Mouse (Mus musculus) heart, postnatal 0 days (tissue): ENCODE data around the gene Tshz2. TPM values are rescaled to one million over a fixed set of nuclear protein-coding genes. Genes with fewer than 3 reads are reported as not detected.

Experiments
- ATAC-seq: fragments of 200-750 bp; cut with Nextera tagmentation; 2 replicates; pipeline ENCODE4 v1.8.0; 2017; ENCODE audit warnings: low read depth, moderate number of reproducible peaks, moderate library complexity; ENCODE audit not compliant: insufficient read depth
- DNase-seq: peaks from one replicate; pipeline ENCODE4 v3.0.0-alpha.2; 2016; ENCODE audit warnings: low spot score
- H3K27ac ChIP-seq: fragments of 300-500 bp; sonication (generic); 2 replicates; pipeline ENCODE4 v1.5.1; 2014; ENCODE audit warnings: low read depth, mild to moderate bottlenecking
- H3K27me3 ChIP-seq: fragments of 300-500 bp; sonication (generic); 2 replicates; pipeline ENCODE4 v1.6.1; 2014; ENCODE audit warnings: low read length, mixed read lengths; ENCODE audit not compliant: control insufficient read depth, insufficient read depth
- H3K36me3 ChIP-seq: fragments of 300-500 bp; sonication (generic); replicated peaks from 2 replicates; pipeline ENCODE4 v1.6.1; 2014; ENCODE audit warnings: low read length, mixed read lengths; ENCODE audit not compliant: control insufficient read depth, insufficient read depth
- H3K4me1 ChIP-seq: fragments of 300-500 bp; sonication (generic); 2 replicates; pipeline ENCODE4 v1.6.1; 2014; ENCODE audit warnings: antibody characterized with exemption; ENCODE audit not compliant: control insufficient read depth, insufficient read depth
- H3K4me2 ChIP-seq: fragments of 300-500 bp; sonication (generic); 2 replicates; pipeline ENCODE4 v1.6.1; 2014; ENCODE audit warnings: low read depth, mild to moderate bottlenecking, low read length, moderate library complexity
- H3K4me3 ChIP-seq: fragments of 300-500 bp; sonication (generic); 2 replicates; pipeline ENCODE4 v1.5.1; 2014; ENCODE audit warnings: low read depth, low read length
- H3K9ac ChIP-seq: fragments of 300-500 bp; sonication (generic); replicated peaks from 2 replicates; pipeline ENCODE4 v1.6.1; 2014; ENCODE audit warnings: low read depth, low read length, mixed read lengths
- H3K9me3 ChIP-seq: fragments of 300-500 bp; sonication (generic); replicated peaks from 2 replicates; pipeline ENCODE4 v1.6.1; 2016; ENCODE audit warnings: low read length; ENCODE audit not compliant: control insufficient read depth
- CTCF ChIP-seq: IDR thresholded peaks from 2 replicates; pipeline ENCODE4 v1.5.1; 2016; ENCODE audit warnings: antibody characterized with exemption, control low read depth, low read depth
- EP300 ChIP-seq: IDR thresholded peaks from 2 replicates; pipeline ENCODE4 v1.6.1; 2016; ENCODE audit warnings: antibody characterized with exemption, low read depth
- WGBS: fragments of 180-500 bp; shearing (Covaris S2); extraction: QIAGEN DNeasy Blood & Tissue Kit; methylation state at CpG from one replicate; pipeline ENCODE4 v1.1.7; 2014; 5-methylcytosine and 5-hydroxymethylcytosine counted together
- polyA plus RNA-seq: library from polyadenylated mRNA; unstranded; fragments of >200 nt; fragmentation: Nextera tagmentation; extraction: Ambion mirVana; gene quantifications from 2 replicates; pipeline ENCODE4 v1.2.1, GENCODE M21; 2015
- total RNA-seq: library from RNA; depleted of rRNA; stranded (reverse); fragments of >200 nt; gene quantifications from 2 replicates; pipeline ENCODE4 v1.2.3, GENCODE M21; 2014; ENCODE audit warnings: low replicate concordance

Gene Tshz2
- total and polyA plus RNA-seq, 2 experiments from 2014 or later: 2.8 to 7.8 TPM

GRCm38 (mm10) chr2:169634619-169635382, 2.0 kb downstream of the Tshz2 start:
- H3K27me3 ChIP-seq: 0 out of 2 replicates have a peak, but pooled peaks cover 3% of the 10 kb centered on the region
- no peaks in the 10 kb centered on the region for H3K9me3 ChIP-seq
- TF ChIP-seq EP300 (no peak), CTCF (no peak)
- H3K4me3 ChIP-seq: peak overlapping the region; percentile 69
- no peaks in the 10 kb centered on the region for H3K4me1 ChIP-seq
- 54% methylated on average over 17 of the region's 17 CpGs for WGBS
- ATAC-seq (no peak), DNase-seq (no peak)
- peak overlapping the region; percentile 74; the same call in 1 of the 2 replicates for H3K9ac ChIP-seq
- H3K27ac ChIP-seq: peak overlapping the region; percentile 43; the same call in 1 of the 2 replicates
- no peaks in the 10 kb centered on the region for H3K36me3 ChIP-seq
- H3K4me2 ChIP-seq: peak overlapping the region; percentile 90

- Histone ChIP-seq H3K9ac (no peak overlapping the region), H3K4me1 (no peaks in the 10 kb centered on the region), H3K4me3 (peak overlapping the region; percentile 69), H3K27ac (peak overlapping the region; percentile 43; the same call in 1 of the 2 replicates), H3K9me3 (no peaks in the 10 kb centered on the region), H3K4me2 (peak overlapping the region; percentile 90), H3K27me3 (no peaks in the 10 kb centered on the region), H3K36me3 (no peaks in the 10 kb centered on the region)
- TF ChIP-seq CTCF: no peak
- TF ChIP-seq EP300: no peak
- 50% methylated on average over 7 of the region's 7 CpGs for WGBS
- ATAC-seq (no peak), DNase-seq (no peak)
Measured at GRCm38 (mm10) chr2:169635428-169635827, 2.6 kb downstream of the Tshz2 start.

GRCm38 (mm10) chr2:169636414-169636813, 3.6 kb downstream of the Tshz2 start:
- TF ChIP-seq CTCF (no peak), EP300 (no peak)
- WGBS: 64% methylated on average over 4 of the region's 4 CpGs

GRCm38 (mm10) chr2:169641547-169641946, 8.7 kb downstream of the Tshz2 start:
- 58% methylated on average over 14 of the region's 14 CpGs for WGBS
- ATAC-seq (no peak), DNase-seq (no peak)
- no peak overlapping the region for H3K27ac ChIP-seq
- H3K27me3 ChIP-seq: no peaks in the 10 kb centered on the region
- no peaks in the 10 kb centered on the region for H3K36me3 ChIP-seq
- H3K9me3 ChIP-seq: no peaks in the 10 kb centered on the region
- H3K9ac ChIP-seq: no peak overlapping the region
- H3K4me2 ChIP-seq: peak overlapping the region; percentile 15; the same call in 1 of the 2 replicates
- TF ChIP-seq CTCF (no peak), EP300 (no peak)
- no peak overlapping the region for H3K4me3 ChIP-seq
- no peaks in the 10 kb centered on the region for H3K4me1 ChIP-seq

More at GRCm38 (mm10) chr2:169636414-169636813, 3.6 kb downstream of the Tshz2 start:
- Histone ChIP-seq H3K36me3 (no peaks in the 10 kb centered on the region), H3K27ac (no peak overlapping the region), H3K9me3 (no peaks in the 10 kb centered on the region), H3K4me2 (peak overlapping the region; percentile 34), H3K27me3 (no peaks in the 10 kb centered on the region), H3K4me3 (peak overlapping the region; percentile 69; the same call in 1 of the 2 replicates), H3K9ac (no peak overlapping the region; the same call in 1 of the 2 replicates), H3K4me1 (no peaks in the 10 kb centered on the region)
- no peak for DNase-seq
- ATAC-seq: no peak

GRCm38 (mm10) chr2:169642420-169642819, 9.6 kb downstream of the Tshz2 start:
- no peak for TF ChIP-seq EP300
- no peak for TF ChIP-seq CTCF
- 76% methylated on average over 8 of the region's 8 CpGs for WGBS
- no peak for DNase-seq
- Histone ChIP-seq H3K4me3 (no peak overlapping the region), H3K27ac (no peak overlapping the region), H3K36me3 (no peaks in the 10 kb centered on the region), H3K4me1 (no peaks in the 10 kb centered on the region), H3K27me3 (no peaks in the 10 kb centered on the region), H3K4me2 (no peak overlapping the region), H3K9ac (no peak overlapping the region), H3K9me3 (no peaks in the 10 kb centered on the region)
- no peak for ATAC-seq
